Mouse (Mus musculus): ENCODE data around the gene Carm1. TPM values are rescaled to one million over a fixed set of nuclear protein-coding genes. Genes with fewer than 3 reads are reported as not detected.
"Not testable (repeated sequence)": the region's sequence is repeated elsewhere in the genome, so short reads cannot be mapped to it uniquely, and the experiment has no call there.

Carm1 gene
- total RNA-seq, 1 experiment from 2014 or later = 23.0 TPM

GRCm38 (mm10) chr9:21565004-21565586, 18.4 kb downstream of the Carm1 start:
- no peak for ATAC-seq (replicated peaks; ENCODE audit: insufficient number of reproducible peaks, low FRiP score, low TSS enrichment, poor library complexity, severe bottlenecking)

GRCm38 (mm10) chr9:21566538-21566937, 19.8 kb downstream of the Carm1 start:
- no peak for ATAC-seq (replicated peaks; ENCODE audit: insufficient number of reproducible peaks, low FRiP score, low TSS enrichment, poor library complexity, severe bottlenecking)

- no peak for ATAC-seq (replicated peaks; ENCODE audit: insufficient number of reproducible peaks, low FRiP score, low TSS enrichment, poor library complexity, severe bottlenecking)
Measured at GRCm38 (mm10) chr9:21567051-21567450, 20.4 kb downstream of the Carm1 start.

- no peak for ATAC-seq (replicated peaks; ENCODE audit: insufficient number of reproducible peaks, low FRiP score, low TSS enrichment, poor library complexity, severe bottlenecking)
Measured at GRCm38 (mm10) chr9:21568657-21569255, 22.1 kb downstream of the Carm1 start.

GRCm38 (mm10) chr9:21574012-21574801, 27.5 kb downstream of the Carm1 start:
- no peak for ATAC-seq (replicated peaks; ENCODE audit: insufficient number of reproducible peaks, low FRiP score, low TSS enrichment, poor library complexity, severe bottlenecking)

GRCm38 (mm10) chr9:21575253-21575652, 28.6 kb downstream of the Carm1 start:
- ATAC-seq (replicated peaks; ENCODE audit: insufficient number of reproducible peaks, low FRiP score, low TSS enrichment, poor library complexity, severe bottlenecking) = no peak

GRCm38 (mm10) chr9:21576286-21576685, 29.6 kb downstream of the Carm1 start:
- ATAC-seq (replicated peaks; ENCODE audit: insufficient number of reproducible peaks, low FRiP score, low TSS enrichment, poor library complexity, severe bottlenecking) = no peak

GRCm38 (mm10) chr9:21578226-21578625, 31.5 kb downstream of the Carm1 start:
- no peak for ATAC-seq (replicated peaks; ENCODE audit: insufficient number of reproducible peaks, low FRiP score, low TSS enrichment, poor library complexity, severe bottlenecking)

- no peak for ATAC-seq (replicated peaks; ENCODE audit: insufficient number of reproducible peaks, low FRiP score, low TSS enrichment, poor library complexity, severe bottlenecking)
Measured at GRCm38 (mm10) chr9:21585401-21585800, 38.7 kb downstream of the Carm1 start.

- ATAC-seq (replicated peaks; ENCODE audit: insufficient number of reproducible peaks, low FRiP score, low TSS enrichment, poor library complexity, severe bottlenecking) = no peak
Measured at GRCm38 (mm10) chr9:21587678-21588349, 41.1 kb downstream of the Carm1 start.

GRCm38 (mm10) chr9:21588350-21588749, 41.7 kb downstream of the Carm1 start:
- no peak for ATAC-seq (replicated peaks; ENCODE audit: insufficient number of reproducible peaks, low FRiP score, low TSS enrichment, poor library complexity, severe bottlenecking)

GRCm38 (mm10) chr9:21589538-21589937, 42.8 kb downstream of the Carm1 start:
- no peak for ATAC-seq (replicated peaks; ENCODE audit: insufficient number of reproducible peaks, low FRiP score, low TSS enrichment, poor library complexity, severe bottlenecking)

- ATAC-seq (replicated peaks; ENCODE audit: insufficient number of reproducible peaks, low FRiP score, low TSS enrichment, poor library complexity, severe bottlenecking) = no peak
Measured at GRCm38 (mm10) chr9:21591127-21591830, 44.6 kb downstream of the Carm1 start.

GRCm38 (mm10) chr9:21591831-21592702, 45.4 kb downstream of the Carm1 start:
- ATAC-seq (replicated peaks; ENCODE audit: insufficient number of reproducible peaks, low FRiP score, low TSS enrichment, poor library complexity, severe bottlenecking) = peak; percentile 38; the same call in 1 of the 2 replicates

- ATAC-seq (replicated peaks; ENCODE audit: insufficient number of reproducible peaks, low FRiP score, low TSS enrichment, poor library complexity, severe bottlenecking) = peak; percentile 86
Measured at GRCm38 (mm10) chr9:21592703-21593121, 46.0 kb downstream of the Carm1 start, which contains the start of the genes Timm29 and Yipf2. Timm29 (plus strand) TSS chr9:21592722. Yipf2 (minus strand) TSS chr9:21592828.

GRCm38 (mm10) chr9:21593122-21593721, 46.5 kb downstream of the Carm1 start:
- no peak for ATAC-seq (replicated peaks; ENCODE audit: insufficient number of reproducible peaks, low FRiP score, low TSS enrichment, poor library complexity, severe bottlenecking)

GRCm38 (mm10) chr9:21594350-21594749, 47.7 kb downstream of the Carm1 start:
- ATAC-seq (replicated peaks; ENCODE audit: insufficient number of reproducible peaks, low FRiP score, low TSS enrichment, poor library complexity, severe bottlenecking) = not testable (repeated sequence)
